Mouse (Mus musculus): Measurements from ENCODE around the gene Zfp652.

- TF ChIP-seq GATA2 (IDR thresholded peaks at IDR 0.05; ENCODE audit: borderline replicate concordance, low read depth, low read length) (no peak), CTCF (IDR thresholded peaks at IDR 0.05; ENCODE audit: low read depth, low read length) (no peak), TAL1 (conservative IDR thresholded peaks at IDR 0.05; ENCODE audit: low read depth, low read length) (no peak), GATA1 (IDR thresholded peaks at IDR 0.05; ENCODE audit: borderline replicate concordance, low read length) (no peak)
Measured at GRCm38 (mm10) chr11:95744521-95744920, 32.0 kb downstream of the Zfp652 start.

Measured in G1E (cell line).